Mouse (Mus musculus) forebrain, embryonic 16.5 days (tissue): ENCODE measurements around the gene Tcf7l2. TPM values are rescaled to one million over a fixed set of nuclear protein-coding genes. Genes with fewer than 3 reads are reported as not detected.

Experiments used
- ATAC-seq: fragments of 200-750 bp; cut with Nextera tagmentation; 2 replicates; pipeline ENCODE4 v1.8.0; 2017; ENCODE audit warnings: mild to moderate bottlenecking, moderate library complexity
- H3K27ac ChIP-seq: fragments of 300-500 bp; sonication (generic); 2 replicates; pipeline ENCODE4 v1.5.1; 2014; ENCODE audit warnings: low read length, control low read depth
- H3K27me3 ChIP-seq: fragments of 300-500 bp; sonication (generic); replicated peaks from 2 replicates; pipeline ENCODE4 v1.6.1; 2014; ENCODE audit warnings: low read length; ENCODE audit not compliant: control insufficient read depth, insufficient read depth
- H3K36me3 ChIP-seq: fragments of 300-500 bp; sonication (generic); 2 replicates; pipeline ENCODE4 v1.6.1; 2014; ENCODE audit not compliant: control insufficient read depth, insufficient read depth
- H3K4me1 ChIP-seq: fragments of 300-500 bp; sonication (generic); replicated peaks from 2 replicates; pipeline ENCODE4 v1.6.1; 2014; ENCODE audit warnings: low read length; ENCODE audit not compliant: control insufficient read depth, insufficient read depth
- H3K4me2 ChIP-seq: fragments of 300-500 bp; sonication (generic); 2 replicates; pipeline ENCODE4 v1.6.1; 2014; ENCODE audit warnings: mild to moderate bottlenecking, low read length, control low read depth
- H3K4me3 ChIP-seq: fragments of 300-500 bp; sonication (generic); replicated peaks from 2 replicates; pipeline ENCODE4 v1.5.1; 2014; ENCODE audit warnings: mild to moderate bottlenecking, low read length, control low read depth
- H3K9ac ChIP-seq: fragments of 300-500 bp; sonication (generic); replicated peaks from 2 replicates; pipeline ENCODE4 v1.6.1; 2014; ENCODE audit warnings: low read depth, low read length, control low read depth
- H3K9me3 ChIP-seq: fragments of 300-500 bp; sonication (generic); 2 replicates; pipeline ENCODE4 v1.6.1; 2016; ENCODE audit warnings: low read length; ENCODE audit not compliant: control insufficient read depth
- WGBS: fragments of 180-500 bp; shearing (Covaris S2); extraction: QIAGEN DNeasy Blood & Tissue Kit; methylation state at CpG from one replicate; pipeline ENCODE4 v1.1.7; 2014; 5-methylcytosine and 5-hydroxymethylcytosine counted together
- polyA plus RNA-seq: library from polyadenylated mRNA; unstranded; fragments of >200 nt; fragmentation: Nextera tagmentation; extraction: Ambion mirVana; gene quantifications from 2 replicates; pipeline ENCODE4 v1.2.1, GENCODE M21; 2015

Gene Tcf7l2
- polyA plus RNA-seq, 1 experiment from 2014 or later, result 58.7 TPM

- no peaks in the 10 kb centered on the region for H3K36me3 ChIP-seq
- no peaks in the 10 kb centered on the region for H3K27me3 ChIP-seq
- no peak overlapping the region for H3K4me2 ChIP-seq
- WGBS, result 96% methylated on average over 7 of the region's 7 CpGs
- no peak for ATAC-seq
- no peak overlapping the region for H3K27ac ChIP-seq
- no peaks in the 10 kb centered on the region for H3K9me3 ChIP-seq
- H3K9ac ChIP-seq, result no peak overlapping the region
- H3K4me1 ChIP-seq, result no peaks in the 10 kb centered on the region; the same call in 1 of the 2 replicates
- no peak overlapping the region for H3K4me3 ChIP-seq
Measured at GRCm38 (mm10) chr19:55820202-55820601, 78.6 kb downstream of the Tcf7l2 start.

- peak; percentile 58; the same call in 1 of the 2 replicates for ATAC-seq
- Histone ChIP-seq H3K4me1 (peaks cover 4% of the 10 kb centered on the region), H3K9me3 (no peaks in the 10 kb centered on the region), H3K27me3 (no peaks in the 10 kb centered on the region), H3K4me2 (no peak overlapping the region), H3K36me3 (no peaks in the 10 kb centered on the region), H3K27ac (no peak overlapping the region), H3K4me3 (no peak overlapping the region), H3K9ac (no peak overlapping the region)
- 41% methylated on average over 8 of the region's 8 CpGs for WGBS
Measured at GRCm38 (mm10) chr19:55825001-55825827, 83.6 kb downstream of the Tcf7l2 start.

DNA sequence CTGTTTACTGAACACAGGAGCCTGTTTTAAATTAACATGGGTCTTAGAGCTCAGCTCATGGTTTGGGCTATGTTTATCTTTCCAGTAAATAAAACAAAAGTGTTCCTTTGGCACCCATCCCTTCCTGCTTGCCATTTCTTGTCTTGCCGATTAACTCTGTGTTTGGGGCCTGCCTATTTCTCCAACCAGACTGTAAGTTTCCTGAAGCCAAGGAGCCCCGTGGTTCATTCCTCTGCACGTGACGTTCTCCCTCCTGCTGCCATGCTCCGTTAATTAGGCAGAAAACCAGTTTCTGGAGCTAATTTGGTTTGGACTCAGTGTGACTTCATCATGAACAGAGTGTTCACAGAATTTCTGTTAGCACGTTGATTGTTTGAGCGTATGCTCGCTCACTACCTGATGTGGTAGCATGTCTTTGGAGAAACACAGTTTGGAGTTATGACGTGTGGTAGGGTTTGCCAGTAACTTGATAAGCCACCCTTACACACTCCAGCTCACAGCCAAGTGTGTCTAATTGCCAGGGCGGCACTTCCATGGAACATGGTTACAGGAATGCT is 84.4 kb downstream of the Tcf7l2 start:
- H3K27me3 ChIP-seq, result no peaks in the 10 kb centered on the region
- no peak overlapping the region for H3K4me2 ChIP-seq
- no peaks in the 10 kb centered on the region for H3K9me3 ChIP-seq
- H3K36me3 ChIP-seq, result no peaks in the 10 kb centered on the region
- H3K27ac ChIP-seq, result no peak overlapping the region
- H3K9ac ChIP-seq, result no peak overlapping the region
- peaks cover 4% of the 10 kb centered on the region for H3K4me1 ChIP-seq
- WGBS, result 43% methylated on average over 10 of the region's 10 CpGs
- no peak overlapping the region for H3K4me3 ChIP-seq
- ATAC-seq, result peak; percentile 69

GRCm38 (mm10) chr19:55827613-55828259 is 86.1 kb downstream of the Tcf7l2 start:
- Histone ChIP-seq H3K36me3 (no peaks in the 10 kb centered on the region), H3K9ac (no peak overlapping the region), H3K4me2 (no peak overlapping the region), H3K27ac (no peak overlapping the region), H3K27me3 (no peaks in the 10 kb centered on the region), H3K9me3 (no peaks in the 10 kb centered on the region), H3K4me3 (no peak overlapping the region), H3K4me1 (peaks cover 4% of the 10 kb centered on the region)
- whole genome bisulfite sequencing, result 83% methylated on average over 13 of the region's 13 CpGs
- no peak for ATAC-seq

- Histone ChIP-seq H3K27ac (no peak overlapping the region), H3K36me3 (no peaks in the 10 kb centered on the region), H3K4me3 (no peak overlapping the region), H3K9me3 (no peaks in the 10 kb centered on the region), H3K4me2 (no peak overlapping the region), H3K9ac (no peak overlapping the region), H3K4me1 (no peaks in the 10 kb centered on the region), H3K27me3 (no peaks in the 10 kb centered on the region)
- no peak for ATAC-seq
- WGBS, result 90% methylated on average over 9 of the region's 9 CpGs
Measured at GRCm38 (mm10) chr19:55830976-55831559, 89.4 kb downstream of the Tcf7l2 start.

GRCm38 (mm10) chr19:55832122-55832521 is 90.5 kb downstream of the Tcf7l2 start:
- Histone ChIP-seq H3K4me3 (no peak overlapping the region), H3K27ac (no peak overlapping the region), H3K36me3 (no peaks in the 10 kb centered on the region), H3K27me3 (no peaks in the 10 kb centered on the region), H3K4me1 (peaks cover 2% of the 10 kb centered on the region), H3K4me2 (no peak overlapping the region), H3K9me3 (no peaks in the 10 kb centered on the region), H3K9ac (no peak overlapping the region)
- no peak for ATAC-seq
- WGBS, result 79% methylated on average over 4 of the region's 4 CpGs

DNA sequence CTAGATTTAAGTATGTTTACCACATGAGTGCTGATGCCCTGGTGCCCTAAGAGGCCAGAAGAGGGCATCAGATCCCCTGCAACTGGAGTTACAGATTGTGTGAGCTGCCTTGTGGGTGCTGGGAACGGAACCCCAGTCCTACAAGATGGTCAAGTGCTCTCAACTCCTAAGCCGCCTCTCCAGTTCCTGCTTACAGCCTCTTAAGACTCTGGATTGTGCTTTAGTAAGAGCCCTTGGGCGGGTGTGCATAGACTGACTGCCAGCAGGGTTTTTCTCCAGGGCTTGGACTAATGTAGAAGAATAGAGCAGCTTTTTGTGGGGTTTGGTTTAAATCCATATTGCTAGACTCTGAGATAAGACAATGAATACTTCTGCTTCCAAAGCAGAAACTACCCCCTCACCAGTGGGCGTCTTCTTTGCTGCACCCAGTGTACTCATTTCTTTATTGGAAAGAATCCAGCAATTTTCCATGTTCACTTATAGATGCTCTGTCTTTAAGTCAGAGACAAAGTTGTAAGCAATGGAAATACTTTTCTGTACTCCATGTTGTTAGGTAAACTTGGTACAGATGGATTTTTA is 92.3 kb downstream of the Tcf7l2 start:
- H3K9me3 ChIP-seq, result no peaks in the 10 kb centered on the region
- H3K36me3 ChIP-seq, result no peaks in the 10 kb centered on the region
- no peak overlapping the region for H3K4me3 ChIP-seq
- H3K27ac ChIP-seq, result no peak overlapping the region
- no peak for ATAC-seq
- H3K9ac ChIP-seq, result no peak overlapping the region
- H3K4me2 ChIP-seq, result no peak overlapping the region
- H3K4me1 ChIP-seq, result peaks cover 15% of the 10 kb centered on the region
- 88% methylated on average over 4 of the region's 4 CpGs for WGBS
- H3K27me3 ChIP-seq, result no peaks in the 10 kb centered on the region

- Histone ChIP-seq H3K4me3 (no peak overlapping the region), H3K9ac (no peak overlapping the region), H3K27ac (no peak overlapping the region), H3K9me3 (no peaks in the 10 kb centered on the region), H3K4me2 (no peak overlapping the region), H3K36me3 (no peaks in the 10 kb centered on the region), H3K27me3 (no peaks in the 10 kb centered on the region), H3K4me1 (peaks cover 24% of the 10 kb centered on the region)
- 55% methylated on average over 5 of the region's 5 CpGs for WGBS
- no peak for ATAC-seq
Measured at GRCm38 (mm10) chr19:55836930-55837687, 95.5 kb downstream of the Tcf7l2 start.
